Mouse (Mus musculus) olfactory bulb, adult 2 months (tissue): Measurements from ENCODE around the gene Gmeb1.
"Not testable (repeated sequence)": the region's sequence is repeated elsewhere in the genome, so short reads cannot be mapped to it uniquely, and the experiment has no call there.

Source experiments
- CTCF ChIP-seq: fragments of 200-500 bp; IDR thresholded peaks from 2 replicates; pipeline ENCODE4 v1.5.1; 2012; ENCODE audit warnings: low read depth, mild to moderate bottlenecking, low read length, moderate library complexity; ENCODE audit not compliant: insufficient read depth
- POLR2A ChIP-seq: fragments of 200-500 bp; IDR thresholded peaks from 2 replicates; pipeline ENCODE4 v1.6.1; 2012; ENCODE audit warnings: mild to moderate bottlenecking, low read depth, low read length, moderate library complexity; ENCODE audit not compliant: insufficient read depth

GRCm38 (mm10) chr4:132218439-132218838 is 43.0 kb downstream of the Gmeb1 start:
- not testable (repeated sequence) for TF ChIP-seq CTCF, POLR2A
